Mouse (Mus musculus): Measurements from ENCODE around the gene Ccl24. TPM values are rescaled to one million over a fixed set of nuclear protein-coding genes. Genes with fewer than 3 reads are reported as not detected.
A peak's percentile ranks its signal among the peaks of the same experiment; 100 is the strongest.

Ccl24 gene
- polyA plus RNA-seq, 1 experiment from 2014 or later: 3.1 TPM

GRCm38 (mm10) chr5:135531306-135531845 is 41.5 kb downstream of the Ccl24 start:
- Histone ChIP-seq H3K27me3 (ENCODE audit: insufficient read depth, low read length) (no peaks in the 10 kb centered on the region), H3K4me1 (ENCODE audit: insufficient read depth) (no peaks in the 10 kb centered on the region; the same call in 1 of the 2 replicates), H3K4me3 (ENCODE audit: low read depth, low read length) (no peak overlapping the region), H3K9ac (no peak overlapping the region), H3K9me3 (ENCODE audit: low read depth, low read length) (peaks cover 3% of the 10 kb centered on the region; the same call in 1 of the 2 replicates), H3K36me3 (ENCODE audit: insufficient read depth) (no peaks in the 10 kb centered on the region), H3K4me2 (no peak overlapping the region), H3K27ac (ENCODE audit: low read depth) (no peak overlapping the region; the same call in 1 of the 2 replicates)
- no peak for DNase-seq
- no peak for TF ChIP-seq CTCF (IDR thresholded peaks at IDR 0.05; ENCODE audit: low read depth)
- no peak for ATAC-seq (ENCODE audit: insufficient read depth)
- 55% methylated on average over 11 of the region's 11 CpGs for WGBS

GRCm38 (mm10) chr5:135529964-135530363 is 42.9 kb downstream of the Ccl24 start:
- Histone ChIP-seq H3K36me3 (ENCODE audit: insufficient read depth) (no peaks in the 10 kb centered on the region), H3K4me1 (ENCODE audit: insufficient read depth) (no peaks in the 10 kb centered on the region; the same call in 1 of the 2 replicates), H3K27me3 (ENCODE audit: insufficient read depth, low read length) (no peaks in the 10 kb centered on the region), H3K27ac (ENCODE audit: low read depth) (no peak overlapping the region), H3K4me3 (ENCODE audit: low read depth, low read length) (no peak overlapping the region), H3K9me3 (ENCODE audit: low read depth, low read length) (no peaks in the 10 kb centered on the region), H3K9ac (no peak overlapping the region), H3K4me2 (no peak overlapping the region)
- TF ChIP-seq CTCF (IDR thresholded peaks at IDR 0.05; ENCODE audit: low read depth): no peak
- 84% methylated on average over 2 of the region's 2 CpGs for WGBS
- ATAC-seq (ENCODE audit: insufficient read depth) (no peak), DNase-seq (no peak)

- Histone ChIP-seq H3K4me1 (ENCODE audit: insufficient read depth) (no peaks in the 10 kb centered on the region; the same call in 1 of the 2 replicates), H3K9me3 (ENCODE audit: low read depth, low read length) (no peaks in the 10 kb centered on the region), H3K4me2 (no peak overlapping the region), H3K27me3 (ENCODE audit: insufficient read depth, low read length) (no peaks in the 10 kb centered on the region), H3K27ac (ENCODE audit: low read depth) (no peak overlapping the region), H3K36me3 (ENCODE audit: insufficient read depth) (no peaks in the 10 kb centered on the region), H3K9ac (no peak overlapping the region), H3K4me3 (ENCODE audit: low read depth, low read length) (no peak overlapping the region)
- DNase-seq (no peak), ATAC-seq (ENCODE audit: insufficient read depth) (no peak)
- peak; percentile 47 for TF ChIP-seq CTCF (IDR thresholded peaks at IDR 0.05; ENCODE audit: low read depth)
- 71% methylated on average over 3 of the region's 3 CpGs for WGBS
These were observed 43.5 kb downstream of the Ccl24 start for GRCm38 (mm10) chr5:135529310-135529709.

- TF ChIP-seq CTCF (IDR thresholded peaks at IDR 0.05; ENCODE audit: low read depth): no peak
- Histone ChIP-seq H3K4me3 (ENCODE audit: low read depth, low read length) (no peak overlapping the region), H3K4me1 (ENCODE audit: insufficient read depth) (no peaks in the 10 kb centered on the region; the same call in 1 of the 2 replicates), H3K9me3 (ENCODE audit: low read depth, low read length) (no peaks in the 10 kb centered on the region), H3K36me3 (ENCODE audit: insufficient read depth) (no peaks in the 10 kb centered on the region), H3K4me2 (no peak overlapping the region), H3K27me3 (ENCODE audit: insufficient read depth, low read length) (no peaks in the 10 kb centered on the region), H3K27ac (ENCODE audit: low read depth) (no peak overlapping the region), H3K9ac (no peak overlapping the region)
- DNase-seq (no peak), ATAC-seq (ENCODE audit: insufficient read depth) (no peak)
- WGBS: 33% methylated on average over 7 of the region's 7 CpGs
These were observed 44.9 kb downstream of the Ccl24 start for GRCm38 (mm10) chr5:135527986-135528385.

- no peak for ATAC-seq (ENCODE audit: insufficient read depth)
- WGBS: 45% methylated on average over 11 of the region's 11 CpGs
- Histone ChIP-seq H3K36me3 (ENCODE audit: insufficient read depth) (no peaks in the 10 kb centered on the region), H3K4me2 (no peak overlapping the region), H3K27me3 (ENCODE audit: insufficient read depth, low read length) (no peaks in the 10 kb centered on the region), H3K9ac (no peak overlapping the region), H3K9me3 (ENCODE audit: low read depth, low read length) (no peaks in the 10 kb centered on the region), H3K4me1 (ENCODE audit: insufficient read depth) (no peaks in the 10 kb centered on the region), H3K27ac (ENCODE audit: low read depth) (peak overlapping the region; percentile 54; the same call in 1 of the 2 replicates), H3K4me3 (ENCODE audit: low read depth, low read length) (no peak overlapping the region)
- DNase-seq: peak; percentile 37
- TF ChIP-seq CTCF (IDR thresholded peaks at IDR 0.05; ENCODE audit: low read depth): no peak
These were observed 47.9 kb downstream of the Ccl24 start for GRCm38 (mm10) chr5:135524660-135525560.

GRCm38 (mm10) chr5:135524087-135524486 is 48.8 kb downstream of the Ccl24 start:
- ATAC-seq (ENCODE audit: insufficient read depth) (no peak), DNase-seq (no peak)
- no peak overlapping the region for H3K9ac ChIP-seq
- no peaks in the 10 kb centered on the region for H3K9me3 ChIP-seq (ENCODE audit: low read depth, low read length)
- H3K27me3 ChIP-seq (ENCODE audit: insufficient read depth, low read length): no peaks in the 10 kb centered on the region
- H3K4me3 ChIP-seq (ENCODE audit: low read depth, low read length): no peak overlapping the region
- 69% methylated on average over 2 of the region's 2 CpGs for WGBS
- H3K4me2 ChIP-seq: no peak overlapping the region
- no peaks in the 10 kb centered on the region for H3K36me3 ChIP-seq (ENCODE audit: insufficient read depth)
- TF ChIP-seq CTCF (IDR thresholded peaks at IDR 0.05; ENCODE audit: low read depth): no peak
- H3K4me1 ChIP-seq (ENCODE audit: insufficient read depth): no peaks in the 10 kb centered on the region
- H3K27ac ChIP-seq (ENCODE audit: low read depth): no peak overlapping the region

GRCm38 (mm10) chr5:135522111-135522722 is 50.6 kb downstream of the Ccl24 start:
- no peak for ATAC-seq (ENCODE audit: insufficient read depth)
- H3K9ac ChIP-seq: no peak overlapping the region
- 62% methylated on average over 9 of the region's 9 CpGs for WGBS

More at GRCm38 (mm10) chr5:135522111-135522722, 50.6 kb downstream of the Ccl24 start:
- Histone ChIP-seq H3K4me2 (no peak overlapping the region), H3K27me3 (ENCODE audit: insufficient read depth, low read length) (no peaks in the 10 kb centered on the region), H3K4me3 (ENCODE audit: low read depth, low read length) (no peak overlapping the region), H3K4me1 (ENCODE audit: insufficient read depth) (no peaks in the 10 kb centered on the region), H3K27ac (ENCODE audit: low read depth) (no peak overlapping the region), H3K9me3 (ENCODE audit: low read depth, low read length) (no peaks in the 10 kb centered on the region), H3K36me3 (ENCODE audit: insufficient read depth) (no peaks in the 10 kb centered on the region)
- TF ChIP-seq CTCF (IDR thresholded peaks at IDR 0.05; ENCODE audit: low read depth): no peak
- DNase-seq: no peak

Other genes starting within 250 kb of the Ccl24 start
- 0.15 TPM in 1 of 2 replicates, not detected in the other for gene Fkbp6, start 223.0 kb downstream of the Ccl24 start, polyA plus RNA-seq (2014; fragmentation: Nextera tagmentation; extraction: Ambion mirVana)
- gene Trim50, start 219.8 kb downstream of the Ccl24 start, polyA plus RNA-seq (2014; fragmentation: Nextera tagmentation; extraction: Ambion mirVana): not detected in 2 replicates
- gene Nsun5, start 203.1 kb downstream of the Ccl24 start, polyA plus RNA-seq (2014; fragmentation: Nextera tagmentation; extraction: Ambion mirVana): 26.7 and 30.7 TPM in 2 replicates
- 18.9 and 19.1 TPM in 2 replicates for gene Pom121, start 178.5 kb downstream of the Ccl24 start, polyA plus RNA-seq (2014; fragmentation: Nextera tagmentation; extraction: Ambion mirVana)
- 48.8 and 49.4 TPM in 2 replicates for gene Hip1, start 27.9 kb downstream of the Ccl24 start, polyA plus RNA-seq (2014; fragmentation: Nextera tagmentation; extraction: Ambion mirVana)
- not detected in 2 replicates for gene Ccl26, start 9.5 kb downstream of the Ccl24 start, polyA plus RNA-seq (2014; fragmentation: Nextera tagmentation; extraction: Ambion mirVana)
- 40.5 and 45.7 TPM in 2 replicates for gene Rhbdd2, start 59.6 kb upstream of the Ccl24 start, polyA plus RNA-seq (2014; fragmentation: Nextera tagmentation; extraction: Ambion mirVana)
- 51.5 and 52.7 TPM in 2 replicates for gene Por, start 97.0 kb upstream of the Ccl24 start, polyA plus RNA-seq (2014; fragmentation: Nextera tagmentation; extraction: Ambion mirVana)
- gene Tmem120a, start 171.4 kb upstream of the Ccl24 start, polyA plus RNA-seq (2014; fragmentation: Nextera tagmentation; extraction: Ambion mirVana): 38.6 and 43.5 TPM in 2 replicates
- gene Styxl1, start 205.3 kb upstream of the Ccl24 start, polyA plus RNA-seq (2014; fragmentation: Nextera tagmentation; extraction: Ambion mirVana): not detected in 2 replicates
- 464 and 470 TPM in 2 replicates for gene Mdh2, start 205.4 kb upstream of the Ccl24 start, polyA plus RNA-seq (2014; fragmentation: Nextera tagmentation; extraction: Ambion mirVana)
- 0.17 and 0.38 TPM in 2 replicates for gene Srrm3, start 233.8 kb upstream of the Ccl24 start, polyA plus RNA-seq (2014; fragmentation: Nextera tagmentation; extraction: Ambion mirVana)

Data from lung, embryonic 14.5 days (tissue).